Mouse (Mus musculus) kidney, adult 2 months (tissue): ENCODE results near the gene Ppp1r9a.

ENCODE experiments used
- CTCF ChIP-seq: fragments of 200-500 bp; conservative IDR thresholded peaks from 2 replicates; pipeline ENCODE4 v1.5.1; 2011; ENCODE audit warnings: low read depth, mild to moderate bottlenecking, control low read depth, low read length, moderate library complexity, mixed read lengths; ENCODE audit not compliant: insufficient read depth, insufficient read length
- POLR2A ChIP-seq: fragments of 200-500 bp; IDR thresholded peaks from one replicate; pipeline ENCODE4 v1.6.1; 2011; ENCODE audit warnings: low read depth, low read length, control low read depth

DNA sequence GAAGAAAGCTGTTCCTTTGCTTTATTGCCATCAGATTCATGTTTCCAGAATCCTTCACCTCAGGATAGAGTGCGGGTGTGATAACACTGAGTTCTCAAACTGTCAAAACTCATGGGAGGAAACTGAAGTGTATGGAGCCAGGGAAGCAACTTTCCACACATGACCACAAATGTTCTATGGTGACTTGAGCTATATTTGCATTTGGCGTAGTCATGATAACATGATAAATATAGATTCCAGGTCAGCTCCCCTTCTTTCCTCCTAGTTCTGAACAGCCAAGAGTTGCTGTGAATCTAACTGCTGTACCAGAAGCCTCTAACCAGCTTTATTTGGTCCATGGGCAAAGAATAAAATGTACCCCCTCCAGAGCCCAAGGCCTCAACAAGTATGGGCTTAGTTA is 249.5 kb downstream of the Ppp1r9a start:
- TF ChIP-seq POLR2A, result no peak
- TF ChIP-seq CTCF, result no peak
